Mouse (Mus musculus): Measurements from ENCODE around the gene Rpl6. TPM values are rescaled to one million over a fixed set of nuclear protein-coding genes. Genes with fewer than 3 reads are reported as not detected.
A peak's percentile ranks its signal among the peaks of the same experiment; 100 is the strongest.
"Not testable (repeated sequence)": the region's sequence is repeated elsewhere in the genome, so short reads cannot be mapped to it uniquely, and the experiment has no call there.

Gene Rpl6
- polyA plus RNA-seq, 1 experiment from 2014 or later: 373 TPM

DNA sequence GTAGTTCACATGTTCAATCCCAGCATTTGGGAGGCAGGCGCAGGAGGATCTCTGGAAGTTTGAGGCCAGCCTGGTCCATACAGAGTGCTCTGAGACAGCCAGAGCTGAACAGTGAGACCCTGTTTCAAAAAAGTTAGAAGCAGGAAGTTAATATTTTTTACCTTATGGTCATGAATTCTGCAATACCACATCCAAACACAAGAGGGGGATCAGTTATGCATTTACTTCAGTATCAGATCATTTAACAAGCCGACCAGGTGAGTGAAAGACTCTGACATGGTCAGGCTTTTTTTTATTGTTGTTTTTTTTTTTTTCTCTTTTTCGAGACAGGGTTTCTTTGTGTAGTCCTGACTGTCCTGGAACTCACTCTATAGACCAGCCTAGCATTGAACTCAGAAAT lies 2.5 kb upstream of the Rpl6 start:
- no peaks in the 10 kb centered on the region for H3K27me3 ChIP-seq (replicated peaks; ENCODE audit: insufficient read depth, low read length)
- TF ChIP-seq CTCF (IDR thresholded peaks at IDR 0.05) (peak; percentile 69), EP300 (IDR thresholded peaks at IDR 0.05) (no peak)
- 0 out of 2 replicates have a peak, but pooled peaks cover 9% of the 10 kb centered on the region for H3K36me3 ChIP-seq (ENCODE audit: insufficient read depth, low read length)
- H3K9me3 ChIP-seq (ENCODE audit: low read length): no peaks in the 10 kb centered on the region
- H3K9ac ChIP-seq (replicated peaks; ENCODE audit: low read depth): no peak overlapping the region
- 0 out of 2 replicates have a peak, but pooled peaks cover 7% of the 10 kb centered on the region for H3K4me1 ChIP-seq (ENCODE audit: insufficient read depth, low read depth, low read length)
- ATAC-seq (no peak), DNase-seq (ENCODE audit: low spot score) (peak; percentile 79)
- no peak overlapping the region for H3K27ac ChIP-seq (ENCODE audit: low read length)
- 40% methylated on average over 3 of the region's 3 CpGs for WGBS
- H3K4me3 ChIP-seq (ENCODE audit: low read depth, low read length): no peak overlapping the region
- H3K4me2 ChIP-seq (replicated peaks; ENCODE audit: low read depth, low read length): no peak overlapping the region

- Histone ChIP-seq H3K4me2 (replicated peaks; ENCODE audit: low read depth, low read length) (no peak overlapping the region), H3K27me3 (replicated peaks; ENCODE audit: insufficient read depth, low read length) (no peaks in the 10 kb centered on the region), H3K36me3 (ENCODE audit: insufficient read depth, low read length) (peaks cover 11% of the 10 kb centered on the region; the same call in 1 of the 2 replicates), H3K4me1 (ENCODE audit: insufficient read depth, low read depth, low read length) (0 out of 2 replicates have a peak, but pooled peaks cover 7% of the 10 kb centered on the region), H3K9me3 (ENCODE audit: low read length) (no peaks in the 10 kb centered on the region), H3K4me3 (ENCODE audit: low read depth, low read length) (no peak overlapping the region), H3K9ac (replicated peaks; ENCODE audit: low read depth) (no peak overlapping the region), H3K27ac (ENCODE audit: low read length) (no peak overlapping the region)
- 63% methylated on average over 1 of the region's 1 CpGs for WGBS
- no peak for ATAC-seq
- no peak for DNase-seq (ENCODE audit: low spot score)
- TF ChIP-seq CTCF (IDR thresholded peaks at IDR 0.05): 0 out of 2 replicates have a peak, but pooled peaks have one; percentile 11
- TF ChIP-seq EP300 (IDR thresholded peaks at IDR 0.05): no peak
These were observed 1.8 kb upstream of the Rpl6 start for GRCm38 (mm10) chr5:121202467-121202866.

GRCm38 (mm10) chr5:121205537-121206130 lies 1.4 kb downstream of the Rpl6 start:
- not testable (repeated sequence) for H3K4me1 ChIP-seq (ENCODE audit: insufficient read depth, low read depth, low read length); DNase-seq (ENCODE audit: low spot score); H3K9me3 ChIP-seq (ENCODE audit: low read length); ATAC-seq; H3K27ac ChIP-seq (ENCODE audit: low read length); H3K27me3 ChIP-seq (replicated peaks; ENCODE audit: insufficient read depth, low read length)
- Histone ChIP-seq H3K4me3 (ENCODE audit: low read depth, low read length) (0 out of 2 replicates have a peak overlapping the region, but pooled peaks have one; percentile 93), H3K9ac (replicated peaks; ENCODE audit: low read depth) (0 out of 2 replicates have a peak overlapping the region, but pooled peaks have one; percentile 2), H3K36me3 (ENCODE audit: insufficient read depth, low read length) (peaks cover 27% of the 10 kb centered on the region), H3K4me2 (replicated peaks; ENCODE audit: low read depth, low read length) (peak overlapping the region; percentile 80; the same call in 1 of the 2 replicates)
- WGBS: 55% methylated on average over 8 of the region's 10 CpGs

DNA sequence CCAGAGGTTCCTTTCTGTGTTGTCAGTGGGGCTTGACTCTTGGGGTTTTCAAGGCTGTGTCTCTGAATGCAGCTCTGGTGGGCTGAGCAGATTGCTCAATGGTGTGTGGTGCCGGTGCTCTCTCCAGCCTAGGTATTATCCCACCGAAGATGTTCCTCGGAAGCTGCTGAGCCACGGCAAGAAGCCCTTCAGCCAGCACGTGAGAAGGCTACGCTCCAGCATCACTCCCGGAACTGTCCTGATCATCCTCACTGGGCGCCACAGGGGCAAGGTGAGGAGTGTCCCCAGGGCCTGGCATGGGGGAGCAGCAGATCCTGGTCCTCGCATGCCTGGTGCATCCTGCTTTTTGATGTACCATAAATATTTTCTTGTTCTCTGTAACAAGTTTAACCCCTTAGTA lies 2.3 kb downstream of the Rpl6 start:
- 61% methylated on average over 9 of the region's 9 CpGs for WGBS
- Histone ChIP-seq H3K9ac (replicated peaks; ENCODE audit: low read depth) (0 out of 2 replicates have a peak overlapping the region, but pooled peaks have one; percentile 2), H3K4me3 (ENCODE audit: low read depth, low read length) (no peak overlapping the region), H3K27me3 (replicated peaks; ENCODE audit: insufficient read depth, low read length) (no peaks in the 10 kb centered on the region), H3K4me1 (ENCODE audit: insufficient read depth, low read depth, low read length) (0 out of 2 replicates have a peak, but pooled peaks cover 7% of the 10 kb centered on the region), H3K27ac (ENCODE audit: low read length) (no peak overlapping the region), H3K36me3 (ENCODE audit: insufficient read depth, low read length) (peaks cover 31% of the 10 kb centered on the region), H3K9me3 (ENCODE audit: low read length) (no peaks in the 10 kb centered on the region), H3K4me2 (replicated peaks; ENCODE audit: low read depth, low read length) (no peak overlapping the region)
- TF ChIP-seq EP300 (IDR thresholded peaks at IDR 0.05): no peak
- TF ChIP-seq CTCF (IDR thresholded peaks at IDR 0.05): no peak
- DNase-seq (ENCODE audit: low spot score) (no peak), ATAC-seq (no peak)

DNA sequence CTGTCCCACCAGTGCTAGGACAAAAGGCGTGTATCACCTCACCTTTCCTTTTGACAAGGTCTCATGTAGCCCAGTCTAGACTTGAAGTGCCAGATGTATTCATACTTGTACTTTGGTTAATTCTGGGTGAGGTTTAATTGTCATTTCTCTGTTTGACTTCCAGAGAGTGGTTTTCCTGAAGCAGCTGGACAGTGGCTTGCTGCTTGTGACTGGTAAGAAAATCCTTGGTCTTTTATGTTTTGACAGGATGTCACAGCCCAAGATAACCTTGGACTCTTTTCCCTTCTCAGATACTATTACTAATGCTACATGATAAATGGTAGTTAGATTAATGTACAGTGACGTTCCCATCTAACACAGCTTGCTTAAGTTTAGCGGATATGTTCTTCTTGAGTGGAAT lies 2.7 kb downstream of the Rpl6 start:
- Histone ChIP-seq H3K27me3 (replicated peaks; ENCODE audit: insufficient read depth, low read length) (no peaks in the 10 kb centered on the region), H3K4me2 (replicated peaks; ENCODE audit: low read depth, low read length) (no peak overlapping the region), H3K9me3 (ENCODE audit: low read length) (no peaks in the 10 kb centered on the region), H3K36me3 (ENCODE audit: insufficient read depth, low read length) (peaks cover 31% of the 10 kb centered on the region), H3K9ac (replicated peaks; ENCODE audit: low read depth) (no peak overlapping the region), H3K27ac (ENCODE audit: low read length) (no peak overlapping the region), H3K4me1 (ENCODE audit: insufficient read depth, low read depth, low read length) (0 out of 2 replicates have a peak, but pooled peaks cover 7% of the 10 kb centered on the region), H3K4me3 (ENCODE audit: low read depth, low read length) (no peak overlapping the region)
- 57% methylated on average over 3 of the region's 3 CpGs for WGBS
- no peak for TF ChIP-seq CTCF (IDR thresholded peaks at IDR 0.05)
- no peak for ATAC-seq
- no peak for DNase-seq (ENCODE audit: low spot score)

DNA sequence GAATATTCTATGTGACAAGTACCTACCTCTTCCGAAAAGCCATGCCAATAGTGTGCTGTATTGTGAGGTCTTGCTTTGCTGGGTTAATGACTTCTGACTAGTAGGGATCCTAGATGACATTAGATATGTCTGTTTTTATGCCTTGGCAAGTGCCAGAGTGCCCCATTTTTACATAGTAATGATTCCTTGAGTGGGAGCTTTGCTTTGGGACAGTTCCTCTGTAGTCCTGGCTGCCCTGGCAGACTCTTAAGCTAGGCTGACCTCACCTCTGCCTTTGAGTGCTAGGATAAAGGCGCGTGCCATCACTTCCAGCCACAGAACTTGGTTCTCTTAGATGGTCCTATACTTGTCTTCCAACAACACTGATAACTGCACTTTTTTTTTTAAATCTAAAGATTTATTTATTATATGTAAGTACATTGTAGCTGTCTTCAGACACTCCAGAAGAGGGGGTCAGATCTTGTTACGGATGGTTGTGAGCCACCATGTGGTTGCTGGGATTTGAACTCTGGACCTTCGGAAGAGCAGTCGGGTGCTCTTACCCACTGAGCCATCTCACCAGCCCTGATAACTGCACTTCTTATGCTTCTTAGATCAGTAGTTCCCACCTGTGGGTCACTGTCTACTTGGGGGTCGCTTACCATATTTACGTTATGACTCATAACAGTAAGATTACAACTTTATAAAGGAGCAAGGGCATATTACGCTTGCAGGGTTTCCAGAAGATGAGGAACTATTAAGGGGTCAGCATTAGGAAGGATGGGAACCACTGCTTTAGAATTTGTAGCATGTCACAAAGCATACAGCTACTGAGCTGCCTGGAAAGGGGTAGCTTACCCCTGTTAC lies 5.7 kb downstream of the Rpl6 start:
- no peaks in the 10 kb centered on the region for H3K9me3 ChIP-seq (ENCODE audit: low read length)
- H3K27me3 ChIP-seq (replicated peaks; ENCODE audit: insufficient read depth, low read length): no peaks in the 10 kb centered on the region
- no peak overlapping the region for H3K9ac ChIP-seq (replicated peaks; ENCODE audit: low read depth)
- H3K4me2 ChIP-seq (replicated peaks; ENCODE audit: low read depth, low read length): no peak overlapping the region
- ATAC-seq: no peak
- H3K36me3 ChIP-seq (ENCODE audit: insufficient read depth, low read length): peaks cover 31% of the 10 kb centered on the region
- H3K27ac ChIP-seq (ENCODE audit: low read length): no peak overlapping the region
- 77% methylated on average over 9 of the region's 9 CpGs for WGBS
- DNase-seq (ENCODE audit: low spot score): no peak
- no peak overlapping the region for H3K4me3 ChIP-seq (ENCODE audit: low read depth, low read length)
- H3K4me1 ChIP-seq (ENCODE audit: insufficient read depth, low read depth, low read length): 0 out of 2 replicates have a peak, but pooled peaks cover 7% of the 10 kb centered on the region
- TF ChIP-seq EP300 (IDR thresholded peaks at IDR 0.05) (no peak), CTCF (IDR thresholded peaks at IDR 0.05) (no peak)
